Comparison of ENCODE assay signal across 12 mouse cellular contexts in genomic region chr15:11364795-11365194, GRCm38 (mm10). TPM values are rescaled to one million over a fixed set of nuclear protein-coding genes. Genes with fewer than 3 reads are reported as not detected.
DNase-seq lines count a peak whose midpoint lies in the region; ATAC-seq lines count a peak whose summit lies in the region.
"Had no signal": no experiment of that assay in that cellular context is flagged by ENCODE, and none has a peak within 500 bp of the region (broad histone marks: within the 10 kb centered on the region; RNA-seq: fewer than 3 reads in every experiment).

No protein-coding gene starts in this region.

- 0 out of 2 replicates have a peak, but pooled peaks have one; percentile 37 for ATAC-seq in hindbrain, embryonic 15.5 days (ENCODE audit: low FRiP score, low read depth)
- ATAC-seq in hindbrain, embryonic 13.5 days (ENCODE audit: low FRiP score), result no peak

- peak; percentile 29 for DNase-seq in adipocyte (ENCODE audit: low spot score)
- peak; percentile 22 to 29 for DNase-seq in frontal cortex, postnatal 10 days (ENCODE audit: low spot score in 2 of 2)
- peak; percentile 53 to 65 for DNase-seq in left cerebral cortex, postnatal 10 days (ENCODE audit: extremely low spot score in 1 of 2, low spot score in 2 of 2)
- no peak for DNase-seq in adrenal gland, adult (ENCODE audit: inconsistent age in 2 of 2, low spot score in 1 of 2)
- DNase-seq in embryo, embryonic 10 days (ENCODE audit: low spot score), result no peak
- no peak for DNase-seq in Muller cell, postnatal 12 days (ENCODE audit: inconsistent ontology term)
- DNase-seq: adrenal gland, postnatal 25 days; kidney, adult 9 months had no signal

- H3K27me3 ChIP-seq in hindbrain, embryonic 15.5 days, result no peaks in the 10 kb centered on the region
- H3K27me3 ChIP-seq in hindbrain, embryonic 13.5 days, result no peaks in the 10 kb centered on the region
- H3K27me3 ChIP-seq: midbrain, embryonic 12.5 days had no signal

- no peaks in the 10 kb centered on the region for H3K4me1 ChIP-seq in hindbrain, embryonic 15.5 days (replicated peaks)
- no peaks in the 10 kb centered on the region for H3K4me1 ChIP-seq in hindbrain, embryonic 13.5 days (replicated peaks)
- H3K4me1 ChIP-seq: midbrain, embryonic 12.5 days had no signal

- no peak overlapping the region for H3K4me3 ChIP-seq in hindbrain, embryonic 15.5 days
- no peak overlapping the region for H3K4me3 ChIP-seq in hindbrain, embryonic 13.5 days
- H3K4me3 ChIP-seq: midbrain, embryonic 12.5 days had no signal

- no peaks in the 10 kb centered on the region for H3K9me3 ChIP-seq in hindbrain, embryonic 15.5 days
- no peaks in the 10 kb centered on the region for H3K9me3 ChIP-seq in hindbrain, embryonic 13.5 days
- H3K9me3 ChIP-seq: midbrain, embryonic 12.5 days had no signal

- no peaks in the 10 kb centered on the region for H3K36me3 ChIP-seq in hindbrain, embryonic 15.5 days
- no peaks in the 10 kb centered on the region for H3K36me3 ChIP-seq in hindbrain, embryonic 13.5 days
- H3K36me3 ChIP-seq: midbrain, embryonic 12.5 days had no signal

- no peak overlapping the region for H3K9ac ChIP-seq in hindbrain, embryonic 15.5 days
- no peak overlapping the region for H3K9ac ChIP-seq in hindbrain, embryonic 13.5 days
- H3K9ac ChIP-seq: liver, embryonic 14.5 days; midbrain, embryonic 12.5 days had no signal

- no peak overlapping the region for H3K4me2 ChIP-seq in hindbrain, embryonic 15.5 days
- no peak overlapping the region for H3K4me2 ChIP-seq in hindbrain, embryonic 13.5 days
- H3K4me2 ChIP-seq: midbrain, embryonic 12.5 days had no signal

- WGBS in hindbrain, embryonic 15.5 days, result 97% methylated on average over 1 of the region's 1 CpGs
- 97% methylated on average over 1 of the region's 1 CpGs for WGBS in hindbrain, embryonic 13.5 days

- H3K27ac ChIP-seq in hindbrain, embryonic 15.5 days (replicated peaks), result no peak overlapping the region
- no peak overlapping the region for H3K27ac ChIP-seq in hindbrain, embryonic 13.5 days
- H3K27ac ChIP-seq: liver, embryonic 14.5 days; midbrain, embryonic 12.5 days had no signal

- intact Hi-C loops in left cerebral cortex, postnatal 10 days (cut with DNase I), result no loop called here

RNA-seq across cellular contexts. Expression of gene Tars, which starts 34.7 kb away (rescaled TPM):
- polyA plus RNA-seq in hindbrain, embryonic 15.5 days (2015; fragmentation: Nextera tagmentation; extraction: Ambion mirVana), result 41.7 and 45.0 TPM in 2 replicates
- polyA plus RNA-seq in hindbrain, embryonic 13.5 days (2015; fragmentation: Nextera tagmentation; extraction: Ambion mirVana), result 53.1 and 57.4 TPM in 2 replicates
- 10 to 100 TPM; 40.4 to 40.9 TPM for total RNA-seq in left cerebral cortex, postnatal 10 days (2021)

Comparison
In these comparisons a context has a peak if more than half of its experiments do, and no peak if none do; other contexts are left out.
1. DNase-seq: peak in adipocyte (single experiment), frontal cortex, postnatal 10 days (2 of 2) and left cerebral cortex, postnatal 10 days (2 of 2); none in adrenal gland, adult (0 of 2), embryo, embryonic 10 days (single experiment) and Muller cell, postnatal 12 days (single experiment).